Mouse (Mus musculus) cerebellum, adult 9-10 months (tissue): ENCODE results near the gene Cox7c.
"Not testable (repeated sequence)": the region's sequence is repeated elsewhere in the genome, so short reads cannot be mapped to it uniquely, and the experiment has no call there.

Experiments
- DNase-seq: peaks from one replicate; pipeline ENCODE4 v3.0.0; 2022

Gene Cox7c

DNA sequence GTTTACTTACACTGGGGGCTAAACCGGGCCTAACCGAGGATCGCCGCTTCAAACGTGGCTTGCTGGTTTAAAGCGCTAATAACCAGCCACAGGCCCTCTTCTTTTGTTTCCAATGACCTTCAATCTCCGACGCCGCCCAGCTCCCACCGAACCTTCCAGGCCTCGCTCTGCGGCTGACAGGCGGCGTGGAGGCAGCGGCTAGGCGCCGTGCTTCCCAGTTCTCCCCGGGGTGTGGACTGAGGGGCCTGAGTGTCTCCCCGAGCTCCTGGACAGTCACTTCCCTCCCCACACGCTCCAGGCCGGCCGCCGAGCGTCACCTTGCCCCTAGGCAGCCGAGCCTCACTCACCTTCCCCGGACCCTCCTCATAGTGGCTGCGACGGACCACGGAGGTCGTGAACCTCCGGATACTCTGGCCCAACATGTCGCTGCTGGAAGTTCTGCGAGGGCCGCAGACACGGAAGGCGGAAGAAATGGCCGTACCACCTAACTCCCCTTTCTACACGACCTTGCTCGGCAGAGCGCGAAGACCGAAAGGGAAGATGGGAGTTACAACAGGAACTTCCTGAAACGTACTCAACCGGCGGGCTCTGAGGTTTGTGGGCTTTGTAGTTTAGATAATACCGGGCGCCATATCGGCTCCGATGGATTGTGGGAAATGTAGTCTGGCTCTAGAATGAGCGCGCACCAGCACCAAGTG, at the start of gene Cox7c:
Gene Cox7c, minus strand, starts transcription at position 651 of the 698 bp plus-strand sequence.
- DNase-seq, result peak; percentile 92

DNA sequence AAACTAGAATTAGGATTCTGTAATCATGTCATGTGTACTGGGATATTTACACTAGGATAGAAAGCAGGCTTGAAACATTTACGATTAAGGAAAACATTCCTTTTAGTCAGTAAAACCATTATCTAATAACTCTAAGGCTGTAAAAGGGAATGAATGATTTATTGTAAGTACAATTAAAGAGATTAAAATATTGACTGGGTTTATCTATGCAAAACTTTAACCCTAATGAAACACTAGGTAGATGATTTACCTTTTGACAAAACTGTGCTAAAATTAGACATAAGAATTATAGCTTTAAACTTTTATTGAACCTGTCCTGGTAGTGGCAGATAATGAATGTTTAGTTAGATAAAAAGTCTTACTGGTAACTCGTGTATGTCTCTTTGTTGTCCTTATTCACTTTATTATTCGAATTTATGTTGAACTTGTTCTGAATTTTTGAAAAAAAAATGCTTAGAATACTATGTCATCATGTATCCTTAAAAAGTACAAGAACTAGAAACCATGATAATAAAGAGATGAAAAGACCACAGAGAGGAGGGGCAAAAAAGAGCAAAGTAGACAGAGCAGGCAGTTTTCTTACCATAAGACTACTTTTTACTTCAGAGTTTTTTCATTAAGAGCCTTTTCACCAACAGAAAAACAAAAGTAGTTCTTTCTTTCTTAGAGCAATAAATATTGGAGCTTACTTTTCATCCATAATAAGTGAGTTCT, 21.5 kb upstream of the Cox7c start:
- no peak for DNase-seq

- DNase-seq, result no peak
Measured at GRCm38 (mm10) chr13:86067508-86067907, 20.8 kb upstream of the Cox7c start.

DNA sequence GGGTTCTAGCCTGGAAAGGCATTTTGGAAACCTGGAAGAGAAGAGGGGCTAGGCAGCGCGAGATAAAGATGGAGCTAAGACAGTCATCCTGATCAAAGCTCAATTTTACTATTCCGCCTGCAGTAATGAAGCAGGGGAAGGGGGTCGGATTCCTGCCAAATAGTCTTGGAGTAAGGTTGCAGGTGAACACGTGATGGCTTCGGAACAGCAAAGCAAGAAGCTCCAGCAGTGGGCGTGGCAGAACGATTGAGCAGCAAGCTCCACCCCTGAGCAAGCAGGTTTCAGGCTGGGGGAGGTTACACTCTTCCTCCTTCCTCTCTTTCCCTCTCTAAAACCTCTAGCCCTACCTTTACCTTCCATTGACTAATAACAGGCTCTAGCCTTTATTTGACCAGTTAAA, 7.4 kb upstream of the Cox7c start:
- not testable (repeated sequence) for DNase-seq

DNA sequence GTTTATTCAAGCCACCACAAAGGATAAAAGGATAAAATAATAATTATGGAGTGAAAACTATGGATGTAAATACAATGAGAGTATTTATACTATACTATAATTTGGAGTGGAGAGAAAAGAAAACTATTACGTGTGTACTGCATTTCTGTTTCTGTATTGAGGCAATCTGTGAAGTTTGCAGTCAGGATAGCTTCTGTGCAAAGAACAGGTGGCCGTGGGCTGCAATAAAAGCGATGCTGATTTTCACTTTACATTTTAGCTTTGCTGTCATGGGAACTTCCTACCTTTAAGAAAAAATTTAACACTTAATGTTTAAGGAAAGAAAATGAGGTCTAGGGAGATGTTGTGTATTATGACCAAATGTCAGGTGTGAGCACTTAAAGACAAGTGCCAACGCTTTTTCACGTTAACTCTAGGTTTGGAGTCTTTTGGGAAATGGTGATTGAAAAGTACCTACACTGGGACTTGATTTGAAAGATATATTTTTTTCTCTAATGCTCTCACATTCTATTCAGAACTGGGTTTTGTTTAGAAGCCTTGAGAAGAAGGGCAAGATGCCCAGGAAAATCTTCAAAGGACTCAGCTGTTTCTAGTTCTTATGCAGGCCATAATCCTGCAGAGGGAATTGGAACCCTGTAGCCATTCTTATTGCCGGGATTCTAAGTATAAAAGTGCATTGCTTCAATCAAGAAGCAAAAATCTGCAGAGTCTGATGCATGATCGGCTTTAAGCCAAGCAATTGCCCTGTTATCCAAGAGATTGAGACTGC, 41.6 kb downstream of the Cox7c start:
- DNase-seq, result no peak
